Mouse (Mus musculus) liver, adult 2 months (tissue): ENCODE results near the gene Nmu. TPM values are rescaled to one million over a fixed set of nuclear protein-coding genes. Genes with fewer than 3 reads are reported as not detected.

Experiments used
- DNase-seq: peaks from one replicate; pipeline ENCODE4 v3.0.0-alpha.2; 2011; ENCODE audit warnings: low read depth, low spot score; ENCODE audit errors: extremely low read depth
- H3K27ac ChIP-seq: fragments of 200-500 bp; replicated peaks from 2 replicates; pipeline ENCODE4 v1.5.1; 2012; ENCODE audit warnings: low read depth, mild to moderate bottlenecking, control low read depth, inconsistent platforms, low read length; ENCODE audit not compliant: insufficient read depth
- H3K27me3 ChIP-seq: fragments of 200-500 bp; 2 replicates; pipeline ENCODE4 v1.6.1; 2012; ENCODE audit warnings: mild to moderate bottlenecking, moderate library complexity, low read length, inconsistent platforms; ENCODE audit not compliant: control insufficient read depth, insufficient read depth
- H3K36me3 ChIP-seq: fragments of 200-500 bp; 2 replicates; pipeline ENCODE4 v1.6.1; 2012; ENCODE audit warnings: low read length, inconsistent platforms; ENCODE audit not compliant: control insufficient read depth, insufficient read depth
- H3K4me1 ChIP-seq: fragments of 200-500 bp; 2 replicates; pipeline ENCODE4 v1.6.1; 2011; ENCODE audit warnings: low read length; ENCODE audit not compliant: control insufficient read depth, insufficient read depth
- H3K4me3 ChIP-seq: fragments of 200-500 bp; 2 replicates; pipeline ENCODE4 v1.5.1; 2011; ENCODE audit warnings: low read depth, mild to moderate bottlenecking, control low read depth, low read length, moderate library complexity; ENCODE audit not compliant: insufficient read depth
- H3K79me2 ChIP-seq: fragments of 200-500 bp; 2 replicates; pipeline ENCODE4 v1.6.1; 2012; ENCODE audit warnings: inconsistent platforms, mild to moderate bottlenecking, low read length, moderate library complexity; ENCODE audit not compliant: control insufficient read depth, insufficient read depth
- H3K9ac ChIP-seq: fragments of 200-500 bp; 2 replicates; pipeline ENCODE4 v1.6.1; 2012; ENCODE audit warnings: low read depth, mild to moderate bottlenecking, control low read depth, inconsistent platforms, low read length
- CTCF ChIP-seq: fragments of 200-500 bp; IDR thresholded peaks from 2 replicates; pipeline ENCODE4 v1.5.1; 2011; ENCODE audit warnings: low read depth, low read length, control low read depth
- POLR2A ChIP-seq: fragments of 200-500 bp; IDR thresholded peaks from 2 replicates; pipeline ENCODE4 v1.6.1; 2011; ENCODE audit warnings: low read length, control low read depth; ENCODE audit not compliant: insufficient read depth; ENCODE audit errors: extremely low read depth
- WGBS: fragments of 180-500 bp; shearing (Covaris S2); methylation state at CpG from one replicate; pipeline ENCODE4 v1.1.7; 2018; 5-methylcytosine and 5-hydroxymethylcytosine counted together
- polyA plus RNA-seq: library from polyadenylated mRNA; depleted of rRNA; stranded (reverse); fragments of >200 nt; gene quantifications from 2 replicates; pipeline ENCODE4 v1.2.3, GENCODE M21; 2012
- total RNA-seq: library from RNA; depleted of rRNA; stranded (reverse); fragments of >200 nt; gene quantifications from 2 replicates; pipeline ENCODE4 v1.2.3, GENCODE M21; 2014

Nmu gene
- total and polyA plus RNA-seq, 2 experiments: not detected

DNA sequence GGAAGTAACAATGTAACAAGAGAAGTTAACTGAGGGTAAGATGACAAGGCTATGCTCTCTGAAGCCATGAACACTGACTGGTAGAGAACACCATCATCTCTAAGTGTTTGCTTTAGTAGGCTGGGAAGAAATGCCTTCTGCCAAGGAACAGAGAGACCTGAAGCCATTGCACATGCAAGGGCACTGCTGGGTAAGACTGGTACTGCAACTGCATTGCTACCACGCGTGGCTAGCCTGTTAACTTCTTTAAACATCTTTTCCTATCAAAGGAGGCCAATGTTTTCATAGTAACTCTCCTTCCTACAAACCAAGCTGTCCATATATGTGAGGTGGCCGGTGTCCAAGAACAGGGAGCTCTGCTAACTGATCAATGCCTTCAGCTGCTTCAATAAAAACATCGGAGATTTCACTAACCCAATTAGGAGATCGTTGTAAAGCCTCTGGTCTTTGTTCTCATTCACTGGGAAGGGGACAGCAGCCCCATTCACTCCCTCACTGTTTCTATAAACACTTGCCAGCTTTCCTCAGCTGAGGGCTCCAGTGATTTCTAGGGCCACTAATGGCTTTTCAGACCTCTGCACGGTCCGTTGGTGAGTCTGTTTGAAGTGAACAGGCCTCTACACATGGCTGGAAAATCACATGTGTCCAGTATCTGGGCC, 11.5 kb downstream of the Nmu start:
- WGBS: 80% methylated on average over 7 of the region's 7 CpGs
- Histone ChIP-seq H3K36me3 (no peaks in the 10 kb centered on the region), H3K27ac (no peak overlapping the region), H3K4me3 (no peak overlapping the region), H3K27me3 (no peaks in the 10 kb centered on the region), H3K79me2 (no peaks in the 10 kb centered on the region), H3K4me1 (no peaks in the 10 kb centered on the region), H3K9ac (no peak overlapping the region)
- no peak for DNase-seq
- no peak for TF ChIP-seq POLR2A
- no peak for TF ChIP-seq CTCF

DNA sequence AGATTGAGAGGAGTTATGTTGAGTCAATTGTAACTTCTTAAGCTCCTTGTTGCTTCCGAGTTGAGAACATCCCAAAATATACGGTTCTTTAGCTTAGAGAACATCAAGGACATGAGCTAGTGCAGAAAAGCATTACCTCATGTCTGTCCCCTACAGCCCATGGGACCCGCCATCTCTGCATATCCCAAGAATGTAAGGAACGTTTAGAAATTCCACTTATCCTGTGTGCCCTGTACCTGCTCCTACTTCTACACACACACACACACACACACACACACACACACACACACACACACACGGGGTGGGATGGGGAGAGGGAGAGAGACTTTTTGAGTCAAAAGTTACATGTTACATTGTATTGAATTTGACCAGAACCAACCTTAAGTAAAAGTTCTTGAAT, 12.1 kb downstream of the Nmu start:
- no peak overlapping the region for H3K4me3 ChIP-seq
- 85% methylated on average over 5 of the region's 5 CpGs for WGBS
- H3K4me1 ChIP-seq: no peaks in the 10 kb centered on the region
- DNase-seq: no peak
- H3K79me2 ChIP-seq: no peaks in the 10 kb centered on the region
- no peak overlapping the region for H3K9ac ChIP-seq
- TF ChIP-seq POLR2A: no peak
- TF ChIP-seq CTCF: no peak
- H3K36me3 ChIP-seq: no peaks in the 10 kb centered on the region
- H3K27ac ChIP-seq: no peak overlapping the region
- no peaks in the 10 kb centered on the region for H3K27me3 ChIP-seq

DNA sequence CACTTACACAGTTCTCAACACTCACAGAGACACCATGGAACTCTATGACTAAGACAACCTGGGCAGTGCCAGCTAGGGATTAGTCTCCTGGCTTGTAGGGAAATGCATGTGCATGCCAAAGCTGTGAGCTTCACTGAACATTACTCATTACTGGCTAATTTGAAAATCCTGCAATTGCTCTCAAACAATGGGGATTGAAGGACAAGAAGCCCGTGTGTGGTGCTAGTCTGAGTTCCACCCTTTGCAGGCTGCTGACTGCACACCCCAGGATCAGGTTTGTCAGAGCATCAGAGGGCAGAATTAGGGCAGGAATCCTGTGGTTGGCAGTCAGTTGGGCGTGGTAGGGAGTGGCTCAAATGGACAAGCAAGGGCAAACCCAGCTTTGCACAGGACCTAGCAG, 17.5 kb downstream of the Nmu start:
- Histone ChIP-seq H3K36me3 (no peaks in the 10 kb centered on the region), H3K4me3 (no peak overlapping the region), H3K4me1 (no peaks in the 10 kb centered on the region), H3K9ac (no peak overlapping the region), H3K79me2 (no peaks in the 10 kb centered on the region), H3K27me3 (no peaks in the 10 kb centered on the region), H3K27ac (no peak overlapping the region)
- DNase-seq: no peak
- no peak for TF ChIP-seq POLR2A
- 79% methylated on average over 2 of the region's 2 CpGs for WGBS

DNA sequence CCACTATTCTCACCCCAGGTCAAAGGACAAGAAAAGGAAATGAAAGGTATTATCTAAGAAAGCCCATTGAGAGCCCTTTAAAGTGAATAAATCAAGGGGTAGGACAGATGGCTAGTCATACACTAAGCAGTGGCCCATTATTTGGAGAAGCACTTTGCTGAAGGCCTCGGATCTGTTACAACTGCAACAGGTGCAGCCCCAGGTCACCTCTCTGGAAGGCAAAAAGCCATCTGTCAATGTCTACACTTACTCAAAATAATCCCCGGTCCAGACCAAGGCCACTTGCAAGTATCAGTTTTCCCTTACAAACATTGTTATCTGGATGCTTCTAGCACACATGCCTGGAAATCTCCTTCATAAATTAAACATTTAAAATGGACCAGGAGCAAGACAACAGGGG, 22.7 kb downstream of the Nmu start:
- no peak for TF ChIP-seq CTCF
- TF ChIP-seq POLR2A: no peak
- Histone ChIP-seq H3K4me1 (no peaks in the 10 kb centered on the region), H3K36me3 (no peaks in the 10 kb centered on the region), H3K27ac (no peak overlapping the region), H3K9ac (no peak overlapping the region), H3K4me3 (no peak overlapping the region), H3K27me3 (no peaks in the 10 kb centered on the region), H3K79me2 (no peaks in the 10 kb centered on the region)
- 46% methylated on average over 2 of the region's 2 CpGs for WGBS
- no peak for DNase-seq

DNA sequence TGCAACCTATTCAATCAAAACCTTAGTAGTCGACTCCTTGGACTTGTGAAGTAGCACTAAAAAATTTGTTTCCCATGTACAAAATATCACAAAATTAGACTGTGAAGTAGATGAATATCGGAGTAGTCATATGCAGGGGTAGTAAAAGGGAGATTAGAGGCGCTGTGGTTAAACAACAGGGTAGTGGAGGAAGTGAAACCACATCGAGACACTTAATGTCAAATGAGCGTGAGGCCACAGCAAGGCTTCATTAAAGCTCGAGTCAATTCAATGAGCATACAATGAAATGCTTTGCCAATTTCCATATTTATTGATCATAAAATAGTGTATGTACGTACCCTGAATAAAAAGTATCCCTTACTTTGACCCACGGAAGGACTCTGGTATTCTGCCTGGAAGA, 26.5 kb downstream of the Nmu start:
- Histone ChIP-seq H3K27ac (no peak overlapping the region), H3K36me3 (no peaks in the 10 kb centered on the region), H3K79me2 (no peaks in the 10 kb centered on the region), H3K4me3 (no peak overlapping the region), H3K27me3 (no peaks in the 10 kb centered on the region), H3K4me1 (no peaks in the 10 kb centered on the region), H3K9ac (no peak overlapping the region)
- no peak for DNase-seq
- 85% methylated on average over 8 of the region's 8 CpGs for WGBS
- no peak for TF ChIP-seq CTCF
- TF ChIP-seq POLR2A: no peak

DNA sequence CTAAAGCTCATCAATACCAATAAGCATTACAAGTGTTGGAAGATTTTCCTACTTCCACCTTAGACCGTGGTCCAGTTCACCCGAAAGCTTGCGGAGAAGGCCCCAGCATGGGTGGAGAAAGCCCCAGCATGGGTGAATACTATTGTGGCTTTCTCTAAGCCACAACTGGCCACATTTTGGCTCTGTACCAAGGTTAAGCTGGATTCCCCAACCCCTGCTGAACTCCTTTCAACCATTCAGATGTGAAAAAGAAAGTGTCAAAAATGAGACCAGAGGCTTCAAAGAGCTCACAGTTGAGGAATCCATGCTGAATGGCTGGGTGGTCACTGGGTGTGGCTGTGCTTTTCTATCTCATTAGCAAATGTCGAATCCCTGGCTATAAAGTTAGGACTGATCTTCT, 29.8 kb downstream of the Nmu start:
- H3K27ac ChIP-seq: no peak overlapping the region
- no peak for DNase-seq
- TF ChIP-seq POLR2A (no peak), CTCF (no peak)

More for the DNA sequence above, 29.8 kb downstream of the Nmu start:
- no peaks in the 10 kb centered on the region for H3K4me1 ChIP-seq
- H3K79me2 ChIP-seq: no peaks in the 10 kb centered on the region
- WGBS: 85% methylated on average over 4 of the region's 4 CpGs
- H3K9ac ChIP-seq: no peak overlapping the region
- no peak overlapping the region for H3K4me3 ChIP-seq
- no peaks in the 10 kb centered on the region for H3K27me3 ChIP-seq
- H3K36me3 ChIP-seq: no peaks in the 10 kb centered on the region
